Mouse (Mus musculus) hindbrain, embryonic 15.5 days (tissue): ENCODE measurements at regions not wholly inside any gene's neighbourhood (a gene's known extent, or its start where the extent isn't known, plus 50 kb on each side); places are given as distances from the start of the nearest gene placed in this dataset.
A peak's percentile ranks its signal among the peaks of the same experiment; 100 is the strongest.

Experiments
- ATAC-seq: fragments of 200-750 bp; cut with Nextera tagmentation; 2 replicates; pipeline ENCODE4 v1.8.0; 2017; ENCODE audit warnings: low read depth, moderate number of reproducible peaks, moderate TSS enrichment; ENCODE audit not compliant: low FRiP score
- H3K27ac ChIP-seq: fragments of 300-500 bp; sonication (generic); replicated peaks from 2 replicates; pipeline ENCODE4 v1.5.1; 2015; ENCODE audit warnings: mild to moderate bottlenecking, inconsistent platforms
- H3K27me3 ChIP-seq: fragments of 300-500 bp; sonication (generic); 2 replicates; pipeline ENCODE4 v1.6.1; 2015; ENCODE audit warnings: control low read depth, inconsistent platforms
- H3K36me3 ChIP-seq: fragments of 300-500 bp; sonication (generic); 2 replicates; pipeline ENCODE4 v1.6.1; 2015; ENCODE audit warnings: control low read depth, inconsistent platforms
- H3K4me1 ChIP-seq: fragments of 300-500 bp; sonication (generic); replicated peaks from 2 replicates; pipeline ENCODE4 v1.6.1; 2015; ENCODE audit warnings: control low read depth, inconsistent platforms
- H3K4me2 ChIP-seq: fragments of 300-500 bp; sonication (generic); 2 replicates; pipeline ENCODE4 v1.6.1; 2015; ENCODE audit warnings: moderate library complexity, mild to moderate bottlenecking, inconsistent platforms
- H3K4me3 ChIP-seq: fragments of 300-500 bp; sonication (generic); 2 replicates; pipeline ENCODE4 v1.5.1; 2015; ENCODE audit warnings: mild to moderate bottlenecking, inconsistent platforms
- H3K9ac ChIP-seq: fragments of 300-500 bp; sonication (generic); 2 replicates; pipeline ENCODE4 v1.6.1; 2015; ENCODE audit warnings: inconsistent platforms
- H3K9me3 ChIP-seq: fragments of 300-500 bp; sonication (generic); 2 replicates; pipeline ENCODE4 v1.6.1; 2016; ENCODE audit warnings: control low read depth, inconsistent platforms
- WGBS: fragments of 180-500 bp; shearing (Covaris S2); methylation state at CpG from one replicate; pipeline ENCODE4 v1.1.7; 2015; 5-methylcytosine and 5-hydroxymethylcytosine counted together

GRCm38 (mm10) chr13:52702201-52702611 lies 119.2 kb downstream of the Syk start:
- WGBS: 37% methylated on average over 15 of the region's 15 CpGs
- no peak overlapping the region for H3K4me3 ChIP-seq
- H3K4me2 ChIP-seq: no peak overlapping the region
- no peaks in the 10 kb centered on the region for H3K27me3 ChIP-seq
- no peaks in the 10 kb centered on the region for H3K9me3 ChIP-seq
- no peaks in the 10 kb centered on the region for H3K36me3 ChIP-seq
- H3K9ac ChIP-seq: no peak overlapping the region
- no peak overlapping the region for H3K27ac ChIP-seq
- peaks cover 5% of the 10 kb centered on the region; the same call in 1 of the 2 replicates for H3K4me1 ChIP-seq
- no peak for ATAC-seq

- Histone ChIP-seq H3K36me3 (no peaks in the 10 kb centered on the region), H3K27ac (no peak overlapping the region), H3K4me2 (no peak overlapping the region), H3K9me3 (no peaks in the 10 kb centered on the region), H3K4me3 (no peak overlapping the region), H3K27me3 (no peaks in the 10 kb centered on the region), H3K4me1 (peaks cover 5% of the 10 kb centered on the region; the same call in 1 of the 2 replicates), H3K9ac (no peak overlapping the region)
- WGBS: 67% methylated on average over 12 of the region's 12 CpGs
- ATAC-seq: no peak
Observed at GRCm38 (mm10) chr13:52703401-52704164, 120.6 kb downstream of the Syk start.

GRCm38 (mm10) chr13:52704673-52705072 lies 121.7 kb downstream of the Syk start:
- no peak overlapping the region for H3K4me2 ChIP-seq
- no peak overlapping the region for H3K27ac ChIP-seq
- H3K9me3 ChIP-seq: no peaks in the 10 kb centered on the region
- no peak overlapping the region for H3K9ac ChIP-seq
- 49% methylated on average over 3 of the region's 3 CpGs for WGBS
- no peak for ATAC-seq
- H3K36me3 ChIP-seq: no peaks in the 10 kb centered on the region
- H3K4me1 ChIP-seq: peaks cover 5% of the 10 kb centered on the region; the same call in 1 of the 2 replicates
- H3K4me3 ChIP-seq: no peak overlapping the region
- H3K27me3 ChIP-seq: no peaks in the 10 kb centered on the region

- Histone ChIP-seq H3K4me2 (no peak overlapping the region), H3K36me3 (no peaks in the 10 kb centered on the region), H3K9me3 (no peaks in the 10 kb centered on the region), H3K4me3 (no peak overlapping the region), H3K27ac (no peak overlapping the region), H3K27me3 (no peaks in the 10 kb centered on the region), H3K9ac (no peak overlapping the region), H3K4me1 (no peaks in the 10 kb centered on the region)
- no peak for ATAC-seq
- WGBS: 53% methylated on average over 5 of the region's 5 CpGs
Observed at GRCm38 (mm10) chr13:52709580-52709979, 126.6 kb downstream of the Syk start.

DNA sequence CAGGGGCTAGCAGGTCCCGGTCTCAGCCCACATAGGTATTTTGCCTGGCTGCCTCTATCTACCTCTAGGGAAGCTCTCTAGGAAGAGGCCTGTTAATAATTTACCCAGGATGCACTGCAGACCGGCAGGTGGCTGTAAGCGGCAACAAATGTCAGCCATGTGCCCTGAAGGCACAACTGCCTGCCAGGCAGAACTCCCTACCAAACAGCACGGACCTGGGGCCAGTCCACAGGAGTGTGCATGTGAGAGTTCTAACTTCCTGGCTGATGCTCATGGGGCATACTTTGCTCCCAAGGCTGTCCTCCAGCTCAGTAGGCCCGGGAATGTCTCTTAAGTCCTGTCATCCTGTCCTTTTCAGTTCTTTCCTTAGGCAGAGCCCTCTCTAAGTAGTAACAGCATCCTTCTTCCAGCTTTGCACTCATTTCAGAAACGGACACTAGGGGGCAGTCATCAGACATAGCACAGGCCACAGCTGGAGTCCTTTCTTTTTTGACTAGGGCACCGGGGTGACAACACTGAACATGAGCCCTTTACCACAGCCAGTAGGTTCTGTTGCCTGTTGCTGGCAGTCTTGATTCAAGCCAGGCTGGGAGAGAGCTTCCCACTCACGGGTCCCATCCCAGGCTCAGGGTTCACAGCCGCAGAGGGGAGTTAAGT lies 128.9 kb downstream of the Syk start:
- peak; percentile 81 for ATAC-seq
- WGBS: 33% methylated on average over 9 of the region's 9 CpGs
- H3K4me3 ChIP-seq: no peak overlapping the region
- no peak overlapping the region for H3K9ac ChIP-seq
- no peaks in the 10 kb centered on the region for H3K36me3 ChIP-seq
- no peaks in the 10 kb centered on the region for H3K9me3 ChIP-seq
- no peak overlapping the region for H3K27ac ChIP-seq
- no peaks in the 10 kb centered on the region for H3K27me3 ChIP-seq
- H3K4me2 ChIP-seq: no peak overlapping the region
- H3K4me1 ChIP-seq: no peaks in the 10 kb centered on the region

DNA sequence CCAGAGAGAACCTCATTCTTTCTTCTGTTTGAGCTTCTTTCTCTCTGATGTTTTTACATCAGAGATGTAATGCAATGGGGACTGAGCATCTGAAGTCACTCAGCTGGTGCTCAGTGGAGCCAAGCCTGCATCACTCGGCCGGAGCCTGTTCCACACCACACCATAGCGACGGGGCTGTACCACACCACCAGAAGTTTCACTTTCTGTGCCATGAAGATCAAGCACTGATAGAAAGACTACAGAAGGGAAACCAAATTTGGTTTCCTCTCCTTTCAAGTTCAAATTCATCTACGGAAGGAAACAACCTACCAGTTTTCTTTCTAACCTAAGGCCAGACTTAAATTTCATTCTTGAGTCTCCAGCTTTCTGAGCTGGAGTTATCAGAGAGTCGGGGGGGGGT lies 138.5 kb downstream of the Syk start:
- no peak overlapping the region for H3K9ac ChIP-seq
- no peaks in the 10 kb centered on the region for H3K4me1 ChIP-seq
- H3K27me3 ChIP-seq: no peaks in the 10 kb centered on the region
- H3K36me3 ChIP-seq: no peaks in the 10 kb centered on the region
- no peak overlapping the region for H3K4me2 ChIP-seq
- no peak overlapping the region for H3K27ac ChIP-seq
- 92% methylated on average over 6 of the region's 6 CpGs for whole genome bisulfite sequencing
- no peaks in the 10 kb centered on the region for H3K9me3 ChIP-seq
- no peak overlapping the region for H3K4me3 ChIP-seq
- ATAC-seq: no peak

GRCm38 (mm10) chr13:52722718-52723117 lies 139.7 kb downstream of the Syk start:
- no peak overlapping the region for H3K4me3 ChIP-seq
- H3K4me2 ChIP-seq: no peak overlapping the region
- H3K27ac ChIP-seq: no peak overlapping the region
- no peaks in the 10 kb centered on the region for H3K4me1 ChIP-seq
- no peak for ATAC-seq
- no peak overlapping the region for H3K9ac ChIP-seq
- no peaks in the 10 kb centered on the region for H3K9me3 ChIP-seq
- H3K27me3 ChIP-seq: no peaks in the 10 kb centered on the region
- H3K36me3 ChIP-seq: no peaks in the 10 kb centered on the region
- WGBS: 85% methylated on average over 3 of the region's 3 CpGs

DNA sequence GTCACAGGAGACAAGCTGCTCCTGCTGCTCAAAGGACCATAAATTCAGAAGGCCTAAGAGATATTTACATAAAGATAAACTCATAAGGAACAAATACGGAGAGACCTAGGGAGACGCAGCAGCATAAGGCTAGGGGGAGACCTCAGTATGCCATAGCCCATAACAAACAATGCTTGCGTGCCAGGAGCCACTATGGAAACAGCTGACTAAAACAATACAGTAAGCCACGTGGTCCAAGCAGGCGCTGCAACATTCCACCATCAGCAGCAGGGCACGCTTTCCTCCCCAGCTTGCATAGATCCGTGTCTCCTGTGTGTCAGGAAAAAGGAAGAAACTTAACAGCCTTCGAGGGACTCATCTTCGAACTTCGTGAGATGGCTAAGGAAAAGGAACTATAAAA lies 143.1 kb downstream of the Syk start:
- Histone ChIP-seq H3K4me1 (peaks cover 12% of the 10 kb centered on the region), H3K4me3 (no peak overlapping the region), H3K9ac (no peak overlapping the region), H3K4me2 (no peak overlapping the region), H3K27ac (no peak overlapping the region), H3K36me3 (no peaks in the 10 kb centered on the region), H3K27me3 (no peaks in the 10 kb centered on the region), H3K9me3 (no peaks in the 10 kb centered on the region)
- 47% methylated on average over 10 of the region's 10 CpGs for WGBS
- no peak for ATAC-seq

GRCm38 (mm10) chr13:52726525-52726924 lies 143.6 kb downstream of the Syk start:
- ATAC-seq: no peak
- no peak overlapping the region for H3K4me3 ChIP-seq
- H3K9me3 ChIP-seq: no peaks in the 10 kb centered on the region
- WGBS: 81% methylated on average over 3 of the region's 3 CpGs
- no peaks in the 10 kb centered on the region for H3K27me3 ChIP-seq
- H3K4me2 ChIP-seq: no peak overlapping the region
- H3K27ac ChIP-seq: no peak overlapping the region
- peaks cover 12% of the 10 kb centered on the region for H3K4me1 ChIP-seq
- no peak overlapping the region for H3K9ac ChIP-seq
- H3K36me3 ChIP-seq: no peaks in the 10 kb centered on the region

DNA sequence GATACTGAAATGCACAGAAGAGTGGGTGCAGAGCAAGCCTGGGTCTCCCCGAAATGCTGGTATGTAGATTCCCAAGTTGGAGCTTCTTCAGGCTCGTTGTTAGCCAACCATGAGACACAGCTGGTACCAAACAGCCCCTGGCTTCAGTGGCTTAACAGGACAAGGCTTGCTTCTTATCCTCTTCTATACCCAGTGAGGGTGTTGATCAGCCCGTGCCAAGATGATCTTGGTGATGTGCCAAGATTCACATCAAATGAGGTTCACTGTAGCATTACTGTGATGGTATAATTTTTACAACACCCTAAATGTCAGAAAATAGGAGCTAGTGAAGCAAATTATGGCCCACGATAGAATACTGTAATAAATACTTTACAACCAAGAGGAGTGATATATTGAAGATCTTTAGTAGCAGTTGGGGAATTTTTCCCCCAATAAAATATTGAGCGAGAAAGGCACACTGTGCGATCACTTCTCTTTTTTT lies 152.5 kb downstream of the Syk start:
- Histone ChIP-seq H3K27ac (no peak overlapping the region), H3K4me2 (no peak overlapping the region), H3K9me3 (no peaks in the 10 kb centered on the region), H3K9ac (no peak overlapping the region), H3K27me3 (no peaks in the 10 kb centered on the region), H3K36me3 (no peaks in the 10 kb centered on the region), H3K4me3 (no peak overlapping the region), H3K4me1 (peaks cover 17% of the 10 kb centered on the region)
- WGBS: 55% methylated on average over 6 of the region's 6 CpGs
- ATAC-seq: 0 out of 2 replicates have a peak, but pooled peaks have one; percentile 23

DNA sequence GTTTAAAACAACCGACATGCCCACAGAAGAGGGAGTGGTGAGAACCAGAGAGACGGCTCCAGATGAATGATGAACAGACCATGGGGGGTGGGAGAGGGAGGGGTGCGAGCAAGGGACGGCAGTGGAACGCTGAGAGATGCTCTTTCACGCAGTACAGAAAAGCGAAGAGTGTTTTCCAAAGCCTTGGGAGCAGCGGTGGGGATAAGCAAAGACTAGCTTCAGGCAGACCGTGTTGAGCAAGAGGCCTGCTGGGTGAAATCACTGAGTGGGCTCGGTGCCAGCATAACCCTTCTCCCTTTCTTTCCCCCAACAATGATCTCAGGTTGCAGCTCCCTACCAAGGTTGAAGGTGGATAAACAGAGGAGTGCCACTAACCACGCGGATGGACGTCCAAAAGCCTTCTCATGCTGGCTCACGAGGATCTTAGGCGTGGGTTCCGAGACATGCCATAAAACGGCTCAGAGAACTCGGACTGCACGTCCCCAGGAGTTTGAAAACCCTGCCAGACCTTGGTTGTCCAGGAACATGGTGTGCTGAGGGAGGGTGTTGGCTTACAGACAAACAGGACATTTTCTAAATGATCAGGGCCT lies 153.1 kb downstream of the Syk start:
- 41% methylated on average over 19 of the region's 19 CpGs for WGBS
- H3K4me3 ChIP-seq: no peak overlapping the region
- H3K9ac ChIP-seq: no peak overlapping the region
- no peak overlapping the region for H3K4me2 ChIP-seq
- 0 out of 2 replicates have a peak, but pooled peaks have one; percentile 19 for ATAC-seq
- no peaks in the 10 kb centered on the region for H3K36me3 ChIP-seq
- H3K27me3 ChIP-seq: no peaks in the 10 kb centered on the region
- H3K9me3 ChIP-seq: no peaks in the 10 kb centered on the region
- H3K4me1 ChIP-seq: peaks cover 12% of the 10 kb centered on the region
- H3K27ac ChIP-seq: no peak overlapping the region

- Histone ChIP-seq H3K4me1 (peaks cover 11% of the 10 kb centered on the region), H3K27me3 (no peaks in the 10 kb centered on the region), H3K36me3 (no peaks in the 10 kb centered on the region), H3K4me3 (no peak overlapping the region), H3K9me3 (no peaks in the 10 kb centered on the region), H3K9ac (no peak overlapping the region), H3K4me2 (no peak overlapping the region), H3K27ac (no peak overlapping the region)
- WGBS: 68% methylated on average over 9 of the region's 9 CpGs
- ATAC-seq: no peak
Observed at GRCm38 (mm10) chr13:52738095-52738660, 155.2 kb downstream of the Syk start.
